Mouse (Mus musculus): ENCODE data around the gene Kdf1. TPM values are rescaled to one million over a fixed set of nuclear protein-coding genes. Genes with fewer than 3 reads are reported as not detected.

Kdf1 gene
- polyA plus RNA-seq, 1 experiment from 2014 or later: 0.50 TPM

- Histone ChIP-seq H3K27me3 (replicated peaks; ENCODE audit: control insufficient read depth, insufficient read depth, low read length) (peaks cover 20% of the 10 kb centered on the region), H3K9ac (ENCODE audit: low read depth, low read length) (no peak overlapping the region), H3K9me3 (ENCODE audit: control insufficient read depth, low read length) (no peaks in the 10 kb centered on the region), H3K27ac (ENCODE audit: low read depth, low read length) (no peak overlapping the region), H3K4me1 (ENCODE audit: control insufficient read depth, insufficient read depth, low read depth, low read length) (peaks cover 7% of the 10 kb centered on the region), H3K4me2 (ENCODE audit: low read length) (no peak overlapping the region), H3K4me3 (ENCODE audit: low read length) (no peak overlapping the region), H3K36me3 (ENCODE audit: control insufficient read depth, insufficient read depth, low read length) (no peaks in the 10 kb centered on the region)
- no peak for ATAC-seq
- 87% methylated on average over 3 of the region's 3 CpGs for WGBS
Observed at GRCm38 (mm10) chr4:133482479-133482878, 36.3 kb upstream of the Kdf1 start.

GRCm38 (mm10) chr4:133484266-133485025 is 34.3 kb upstream of the Kdf1 start:
- no peak overlapping the region for H3K4me3 ChIP-seq (ENCODE audit: low read length)
- H3K4me2 ChIP-seq (ENCODE audit: low read length): no peak overlapping the region; the same call in 1 of the 2 replicates
- no peaks in the 10 kb centered on the region for H3K9me3 ChIP-seq (ENCODE audit: control insufficient read depth, low read length)
- peaks cover 20% of the 10 kb centered on the region for H3K27me3 ChIP-seq (replicated peaks; ENCODE audit: control insufficient read depth, insufficient read depth, low read length)
- H3K27ac ChIP-seq (ENCODE audit: low read depth, low read length): no peak overlapping the region
- H3K9ac ChIP-seq (ENCODE audit: low read depth, low read length): 0 out of 2 replicates have a peak overlapping the region, but pooled peaks have one; percentile 1
- ATAC-seq: no peak
- 8% methylated on average over 22 of the region's 22 CpGs for WGBS
- peaks cover 7% of the 10 kb centered on the region for H3K4me1 ChIP-seq (ENCODE audit: control insufficient read depth, insufficient read depth, low read depth, low read length)
- H3K36me3 ChIP-seq (ENCODE audit: control insufficient read depth, insufficient read depth, low read length): no peaks in the 10 kb centered on the region

GRCm38 (mm10) chr4:133485691-133486425 is 32.9 kb upstream of the Kdf1 start:
- H3K9me3 ChIP-seq (ENCODE audit: control insufficient read depth, low read length): no peaks in the 10 kb centered on the region
- H3K36me3 ChIP-seq (ENCODE audit: control insufficient read depth, insufficient read depth, low read length): no peaks in the 10 kb centered on the region
- peaks cover 12% of the 10 kb centered on the region; the same call in 1 of the 2 replicates for H3K27me3 ChIP-seq (replicated peaks; ENCODE audit: control insufficient read depth, insufficient read depth, low read length)
- H3K4me3 ChIP-seq (ENCODE audit: low read length): no peak overlapping the region
- no peak overlapping the region for H3K27ac ChIP-seq (ENCODE audit: low read depth, low read length)
- 85% methylated on average over 28 of the region's 28 CpGs for WGBS
- no peak overlapping the region for H3K4me2 ChIP-seq (ENCODE audit: low read length)
- peaks cover 3% of the 10 kb centered on the region for H3K4me1 ChIP-seq (ENCODE audit: control insufficient read depth, insufficient read depth, low read depth, low read length)
- H3K9ac ChIP-seq (ENCODE audit: low read depth, low read length): no peak overlapping the region
- ATAC-seq: no peak

GRCm38 (mm10) chr4:133486673-133487357 is 31.9 kb upstream of the Kdf1 start:
- no peak for ATAC-seq
- no peak overlapping the region for H3K27ac ChIP-seq (ENCODE audit: low read depth, low read length)
- H3K9ac ChIP-seq (ENCODE audit: low read depth, low read length): no peak overlapping the region
- H3K4me3 ChIP-seq (ENCODE audit: low read length): no peak overlapping the region
- H3K36me3 ChIP-seq (ENCODE audit: control insufficient read depth, insufficient read depth, low read length): peaks cover 2% of the 10 kb centered on the region; the same call in 1 of the 2 replicates
- peaks cover 3% of the 10 kb centered on the region for H3K4me1 ChIP-seq (ENCODE audit: control insufficient read depth, insufficient read depth, low read depth, low read length)
- no peaks in the 10 kb centered on the region for H3K9me3 ChIP-seq (ENCODE audit: control insufficient read depth, low read length)
- no peak overlapping the region for H3K4me2 ChIP-seq (ENCODE audit: low read length)
- 93% methylated on average over 26 of the region's 26 CpGs for whole genome bisulfite sequencing
- peaks cover 9% of the 10 kb centered on the region; the same call in 1 of the 2 replicates for H3K27me3 ChIP-seq (replicated peaks; ENCODE audit: control insufficient read depth, insufficient read depth, low read length)

- H3K9me3 ChIP-seq (ENCODE audit: control insufficient read depth, low read length): no peaks in the 10 kb centered on the region
- no peak overlapping the region for H3K27ac ChIP-seq (ENCODE audit: low read depth, low read length)
- H3K9ac ChIP-seq (ENCODE audit: low read depth, low read length): no peak overlapping the region
- WGBS: 84% methylated on average over 20 of the region's 20 CpGs
- H3K27me3 ChIP-seq (replicated peaks; ENCODE audit: control insufficient read depth, insufficient read depth, low read length): no peaks in the 10 kb centered on the region
- H3K4me2 ChIP-seq (ENCODE audit: low read length): no peak overlapping the region
- H3K4me3 ChIP-seq (ENCODE audit: low read length): no peak overlapping the region
- H3K36me3 ChIP-seq (ENCODE audit: control insufficient read depth, insufficient read depth, low read length): peaks cover 2% of the 10 kb centered on the region; the same call in 1 of the 2 replicates
- H3K4me1 ChIP-seq (ENCODE audit: control insufficient read depth, insufficient read depth, low read depth, low read length): peaks cover 3% of the 10 kb centered on the region
- ATAC-seq: no peak
Observed at GRCm38 (mm10) chr4:133488619-133489392, 30.0 kb upstream of the Kdf1 start.

- no peak overlapping the region for H3K9ac ChIP-seq (ENCODE audit: low read depth, low read length)
- H3K27me3 ChIP-seq (replicated peaks; ENCODE audit: control insufficient read depth, insufficient read depth, low read length): no peaks in the 10 kb centered on the region
- H3K27ac ChIP-seq (ENCODE audit: low read depth, low read length): no peak overlapping the region
- no peak overlapping the region for H3K4me3 ChIP-seq (ENCODE audit: low read length)
- H3K4me1 ChIP-seq (ENCODE audit: control insufficient read depth, insufficient read depth, low read depth, low read length): no peaks in the 10 kb centered on the region; the same call in none of the 2 replicates
- ATAC-seq: no peak
- no peak overlapping the region for H3K4me2 ChIP-seq (ENCODE audit: low read length)
- 56% methylated on average over 4 of the region's 4 CpGs for WGBS
- H3K36me3 ChIP-seq (ENCODE audit: control insufficient read depth, insufficient read depth, low read length): peaks cover 2% of the 10 kb centered on the region; the same call in 1 of the 2 replicates
- no peaks in the 10 kb centered on the region for H3K9me3 ChIP-seq (ENCODE audit: control insufficient read depth, low read length)
Observed at GRCm38 (mm10) chr4:133489489-133490245, 29.1 kb upstream of the Kdf1 start.

- Histone ChIP-seq H3K27ac (ENCODE audit: low read depth, low read length) (no peak overlapping the region), H3K9me3 (ENCODE audit: control insufficient read depth, low read length) (no peaks in the 10 kb centered on the region), H3K27me3 (replicated peaks; ENCODE audit: control insufficient read depth, insufficient read depth, low read length) (peaks cover 19% of the 10 kb centered on the region), H3K4me2 (ENCODE audit: low read length) (no peak overlapping the region), H3K4me3 (ENCODE audit: low read length) (no peak overlapping the region), H3K36me3 (ENCODE audit: control insufficient read depth, insufficient read depth, low read length) (peaks cover 2% of the 10 kb centered on the region; the same call in 1 of the 2 replicates), H3K4me1 (ENCODE audit: control insufficient read depth, insufficient read depth, low read depth, low read length) (peaks cover 7% of the 10 kb centered on the region), H3K9ac (ENCODE audit: low read depth, low read length) (no peak overlapping the region)
- ATAC-seq: no peak
- 40% methylated on average over 10 of the region's 10 CpGs for WGBS
Observed at GRCm38 (mm10) chr4:133491800-133492199, 27.0 kb upstream of the Kdf1 start.

- H3K9me3 ChIP-seq (ENCODE audit: control insufficient read depth, low read length): no peaks in the 10 kb centered on the region
- H3K4me3 ChIP-seq (ENCODE audit: low read length): peak overlapping the region; percentile 30
- H3K27ac ChIP-seq (ENCODE audit: low read depth, low read length): no peak overlapping the region
- whole genome bisulfite sequencing: 20% methylated on average over 9 of the region's 12 CpGs
- H3K4me1 ChIP-seq (ENCODE audit: control insufficient read depth, insufficient read depth, low read depth, low read length): peaks cover 19% of the 10 kb centered on the region
- peaks cover 22% of the 10 kb centered on the region for H3K27me3 ChIP-seq (replicated peaks; ENCODE audit: control insufficient read depth, insufficient read depth, low read length)
- H3K9ac ChIP-seq (ENCODE audit: low read depth, low read length): no peak overlapping the region; the same call in 1 of the 2 replicates
- H3K4me2 ChIP-seq (ENCODE audit: low read length): peak overlapping the region; percentile 57
- no peak for ATAC-seq
- peaks cover 2% of the 10 kb centered on the region; the same call in 1 of the 2 replicates for H3K36me3 ChIP-seq (ENCODE audit: control insufficient read depth, insufficient read depth, low read length)
Observed at GRCm38 (mm10) chr4:133493895-133494294, 24.9 kb upstream of the Kdf1 start.

Data from hindbrain, embryonic 16.5 days (tissue).